Mouse (Mus musculus) liver, embryonic 16.5 days (tissue): ENCODE data around the gene Myl3. TPM values are rescaled to one million over a fixed set of nuclear protein-coding genes. Genes with fewer than 3 reads are reported as not detected.

ENCODE experiments used
- ATAC-seq: fragments of 200-750 bp; cut with Nextera tagmentation; 2 replicates; pipeline ENCODE4 v1.8.0; 2017; ENCODE audit warnings: low read depth, mild to moderate bottlenecking, moderate number of reproducible peaks, moderate library complexity
- H3K27ac ChIP-seq: fragments of 300-500 bp; sonication (generic); 2 replicates; pipeline ENCODE4 v1.5.1; 2014; ENCODE audit warnings: mild to moderate bottlenecking, low read length
- H3K27me3 ChIP-seq: fragments of 300-500 bp; sonication (generic); 2 replicates; pipeline ENCODE4 v1.6.1; 2014; ENCODE audit warnings: low read depth, low read length, mixed read lengths; ENCODE audit not compliant: control insufficient read depth, insufficient read depth
- H3K36me3 ChIP-seq: fragments of 300-500 bp; sonication (generic); 2 replicates; pipeline ENCODE4 v1.6.1; 2014; ENCODE audit warnings: mild to moderate bottlenecking; ENCODE audit not compliant: control insufficient read depth, insufficient read depth
- H3K4me1 ChIP-seq: fragments of 300-500 bp; sonication (generic); 2 replicates; pipeline ENCODE4 v1.6.1; 2014; ENCODE audit warnings: low read depth, low read length, mixed read lengths; ENCODE audit not compliant: control insufficient read depth
- H3K4me2 ChIP-seq: fragments of 300-500 bp; sonication (generic); 2 replicates; pipeline ENCODE4 v1.6.1; 2014; ENCODE audit warnings: low read depth, low read length, mixed read lengths
- H3K4me3 ChIP-seq: fragments of 300-500 bp; sonication (generic); 2 replicates; pipeline ENCODE4 v1.5.1; 2014; ENCODE audit warnings: low read depth, mild to moderate bottlenecking, low read length
- H3K9ac ChIP-seq: fragments of 300-500 bp; sonication (generic); 2 replicates; pipeline ENCODE4 v1.6.1; 2014; ENCODE audit warnings: low read depth, low read length
- H3K9me3 ChIP-seq: fragments of 300-500 bp; sonication (generic); replicated peaks from 2 replicates; pipeline ENCODE4 v1.6.1; 2016; ENCODE audit warnings: low read length; ENCODE audit not compliant: control insufficient read depth
- WGBS: fragments of 180-500 bp; shearing (Covaris S2); extraction: QIAGEN DNeasy Blood & Tissue Kit; methylation state at CpG from one replicate; pipeline ENCODE4 v1.1.7; 2014; ENCODE audit not compliant: insufficient replicate concordance; 5-methylcytosine and 5-hydroxymethylcytosine counted together
- polyA plus RNA-seq: library from polyadenylated mRNA; unstranded; fragments of >200 nt; fragmentation: Nextera tagmentation; extraction: Ambion mirVana; gene quantifications from 2 replicates; pipeline ENCODE4 v1.2.1, GENCODE M21; 2015

Gene Myl3
- polyA plus RNA-seq, 1 experiment from 2014 or later, result 1.9 TPM

DNA sequence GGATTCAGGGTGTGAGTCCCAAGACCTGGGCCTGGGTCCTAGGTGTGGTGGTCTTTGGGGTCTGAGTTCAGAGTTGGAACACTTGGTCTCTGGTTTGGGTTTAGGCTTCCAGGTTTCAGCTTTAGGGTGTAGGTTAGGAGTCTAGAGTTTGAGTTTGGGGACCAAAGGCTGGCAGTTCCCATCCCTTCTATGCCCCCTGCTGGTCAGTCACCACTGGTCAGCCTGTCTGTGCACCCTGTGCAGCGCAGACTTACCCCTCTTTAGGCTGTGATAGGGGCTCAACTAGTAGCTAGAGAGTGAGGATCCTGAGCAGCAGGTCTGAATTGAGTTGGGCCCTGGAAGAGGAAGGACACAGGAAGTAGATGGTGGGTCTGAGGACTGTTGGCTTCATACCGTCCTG lies 17.6 kb downstream of the Myl3 start:
- Histone ChIP-seq H3K36me3 (no peaks in the 10 kb centered on the region), H3K4me1 (no peaks in the 10 kb centered on the region), H3K4me2 (no peak overlapping the region), H3K27me3 (no peaks in the 10 kb centered on the region), H3K9me3 (no peaks in the 10 kb centered on the region), H3K9ac (no peak overlapping the region), H3K27ac (no peak overlapping the region), H3K4me3 (no peak overlapping the region)
- 40% methylated on average over 2 of the region's 2 CpGs for WGBS
- ATAC-seq, result peak; percentile 41; the same call in 1 of the 2 replicates

DNA sequence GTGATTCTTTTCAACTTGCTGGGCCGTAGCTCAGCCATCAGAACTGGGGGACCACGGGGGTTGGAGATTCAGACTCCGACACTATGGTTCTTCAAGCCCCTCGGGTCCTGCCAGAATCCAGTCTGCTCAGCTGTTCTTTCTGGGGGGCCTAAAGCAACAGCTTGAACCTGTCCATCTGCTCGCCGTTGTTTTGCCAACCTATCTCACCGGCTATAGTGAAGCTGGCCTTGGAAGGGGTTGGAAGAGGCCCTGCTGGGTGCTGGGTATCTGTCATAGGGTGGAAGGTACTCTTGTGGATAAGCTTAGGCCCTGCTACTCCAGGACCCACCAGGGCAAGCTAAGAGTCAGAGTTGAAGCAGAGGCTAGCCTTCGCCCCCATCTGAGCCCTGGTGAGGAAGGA lies 19.2 kb downstream of the Myl3 start:
- Histone ChIP-seq H3K9me3 (no peaks in the 10 kb centered on the region), H3K4me2 (no peak overlapping the region), H3K27ac (no peak overlapping the region), H3K4me1 (no peaks in the 10 kb centered on the region), H3K27me3 (no peaks in the 10 kb centered on the region), H3K9ac (no peak overlapping the region), H3K36me3 (no peaks in the 10 kb centered on the region), H3K4me3 (no peak overlapping the region)
- ATAC-seq, result no peak
- 69% methylated on average over 8 of the region's 8 CpGs for WGBS

GRCm38 (mm10) chr9:110762763-110763162 lies 21.1 kb downstream of the Myl3 start:
- H3K9me3 ChIP-seq, result no peaks in the 10 kb centered on the region
- H3K4me2 ChIP-seq, result no peak overlapping the region
- H3K4me3 ChIP-seq, result no peak overlapping the region
- H3K4me1 ChIP-seq, result no peaks in the 10 kb centered on the region
- ATAC-seq, result no peak
- WGBS, result 68% methylated on average over 10 of the region's 10 CpGs
- no peak overlapping the region for H3K9ac ChIP-seq
- no peaks in the 10 kb centered on the region for H3K36me3 ChIP-seq
- H3K27me3 ChIP-seq, result no peaks in the 10 kb centered on the region
- no peak overlapping the region for H3K27ac ChIP-seq

DNA sequence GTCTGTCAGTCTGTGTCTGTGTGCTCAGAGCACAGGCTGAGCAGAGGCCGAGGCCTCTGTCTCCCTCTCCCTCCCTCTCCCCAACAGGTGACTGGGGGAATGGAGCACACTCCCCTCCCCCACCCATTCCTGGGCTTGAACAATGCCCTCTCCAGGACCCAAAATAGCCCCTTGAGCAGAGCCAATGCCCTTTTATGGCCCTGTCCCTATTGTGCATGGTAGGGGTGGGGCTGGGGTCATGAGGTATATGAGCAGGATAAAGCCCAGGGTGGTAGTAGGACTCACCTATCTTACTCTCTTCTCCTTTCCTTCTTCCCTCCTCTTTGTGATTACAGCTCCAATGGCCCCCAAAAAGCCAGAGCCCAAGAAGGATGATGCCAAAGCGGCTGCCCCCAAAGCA lies 21.7 kb downstream of the Myl3 start:
- Histone ChIP-seq H3K36me3 (no peaks in the 10 kb centered on the region), H3K9ac (no peak overlapping the region), H3K27me3 (no peaks in the 10 kb centered on the region), H3K9me3 (no peaks in the 10 kb centered on the region), H3K27ac (no peak overlapping the region), H3K4me2 (no peak overlapping the region), H3K4me3 (no peak overlapping the region), H3K4me1 (no peaks in the 10 kb centered on the region)
- no peak for ATAC-seq
- 64% methylated on average over 2 of the region's 2 CpGs for WGBS

DNA sequence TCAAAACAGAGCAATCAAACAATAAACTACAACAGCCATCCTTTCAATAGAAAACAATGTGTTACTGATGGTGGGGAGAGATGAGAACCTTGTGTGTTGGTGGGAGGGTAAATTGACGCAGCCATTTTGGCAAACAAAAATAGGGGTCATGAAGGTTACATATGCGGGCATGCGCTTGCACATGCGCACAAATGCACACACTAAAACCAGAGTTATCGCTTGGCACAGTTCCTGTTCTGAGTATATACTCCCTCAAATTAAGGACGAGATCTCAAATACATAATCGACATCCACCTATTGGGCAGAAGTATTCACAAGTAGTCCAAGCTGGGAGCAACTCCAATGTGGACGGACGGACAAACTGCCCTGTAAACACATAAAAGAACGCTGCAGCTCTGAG lies 30.7 kb downstream of the Myl3 start:
- Histone ChIP-seq H3K9me3 (no peaks in the 10 kb centered on the region), H3K9ac (no peak overlapping the region), H3K36me3 (no peaks in the 10 kb centered on the region), H3K4me1 (no peaks in the 10 kb centered on the region), H3K4me2 (no peak overlapping the region), H3K27ac (no peak overlapping the region), H3K4me3 (no peak overlapping the region), H3K27me3 (no peaks in the 10 kb centered on the region)
- no peak for ATAC-seq
- 74% methylated on average over 10 of the region's 10 CpGs for WGBS

GRCm38 (mm10) chr9:110774403-110775268 lies 33.0 kb downstream of the Myl3 start:
- H3K4me1 ChIP-seq, result no peaks in the 10 kb centered on the region
- no peak overlapping the region for H3K4me3 ChIP-seq
- no peaks in the 10 kb centered on the region for H3K36me3 ChIP-seq
- H3K27ac ChIP-seq, result no peak overlapping the region
- H3K4me2 ChIP-seq, result no peak overlapping the region
- no peaks in the 10 kb centered on the region for H3K9me3 ChIP-seq
- no peak for ATAC-seq
- H3K27me3 ChIP-seq, result 0 out of 2 replicates have a peak, but pooled peaks cover 1% of the 10 kb centered on the region
- 67% methylated on average over 15 of the region's 15 CpGs for WGBS
- no peak overlapping the region for H3K9ac ChIP-seq

- no peaks in the 10 kb centered on the region for H3K4me1 ChIP-seq
- H3K27ac ChIP-seq, result no peak overlapping the region
- no peak for ATAC-seq
- H3K9ac ChIP-seq, result no peak overlapping the region
- 0 out of 2 replicates have a peak, but pooled peaks cover 4% of the 10 kb centered on the region for H3K27me3 ChIP-seq
- 69% methylated on average over 10 of the region's 10 CpGs for WGBS
- H3K4me2 ChIP-seq, result no peak overlapping the region
- no peaks in the 10 kb centered on the region for H3K9me3 ChIP-seq
- no peaks in the 10 kb centered on the region for H3K36me3 ChIP-seq
- no peak overlapping the region for H3K4me3 ChIP-seq
Measured at GRCm38 (mm10) chr9:110775269-110776022, 33.8 kb downstream of the Myl3 start.

- Histone ChIP-seq H3K4me1 (no peaks in the 10 kb centered on the region), H3K36me3 (no peaks in the 10 kb centered on the region), H3K9ac (no peak overlapping the region), H3K9me3 (no peaks in the 10 kb centered on the region), H3K4me3 (no peak overlapping the region), H3K27me3 (peaks cover 11% of the 10 kb centered on the region; the same call in 1 of the 2 replicates), H3K4me2 (no peak overlapping the region), H3K27ac (no peak overlapping the region)
- WGBS, result 72% methylated on average over 1 of the region's 1 CpGs
- ATAC-seq, result no peak
Measured at GRCm38 (mm10) chr9:110778100-110778499, 36.4 kb downstream of the Myl3 start.

DNA sequence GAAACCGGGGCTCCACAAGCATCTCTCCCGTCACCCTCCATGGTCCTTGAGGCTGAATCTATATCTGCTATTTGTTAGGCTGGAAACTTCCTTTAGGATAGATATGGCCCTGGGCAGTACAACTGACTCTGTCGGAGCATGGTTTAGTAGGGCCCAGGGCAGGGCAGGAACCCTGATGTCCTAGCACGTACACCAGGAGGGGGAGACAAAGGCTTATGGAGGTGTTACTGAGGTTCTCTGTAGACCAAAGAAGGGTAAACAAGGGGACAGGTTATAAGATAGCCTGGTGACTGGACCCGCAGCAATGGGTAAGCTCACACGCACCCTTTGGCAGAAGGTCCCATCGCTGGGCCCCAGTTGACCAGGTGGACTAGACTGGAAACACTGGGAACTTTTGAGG lies 36.9 kb downstream of the Myl3 start:
- peaks cover 11% of the 10 kb centered on the region; the same call in 1 of the 2 replicates for H3K27me3 ChIP-seq
- H3K27ac ChIP-seq, result no peak overlapping the region
- H3K9me3 ChIP-seq, result no peaks in the 10 kb centered on the region
- WGBS, result 61% methylated on average over 7 of the region's 7 CpGs
- H3K4me2 ChIP-seq, result no peak overlapping the region
- no peak overlapping the region for H3K4me3 ChIP-seq
- H3K36me3 ChIP-seq, result no peaks in the 10 kb centered on the region
- H3K4me1 ChIP-seq, result no peaks in the 10 kb centered on the region
- ATAC-seq, result no peak
- H3K9ac ChIP-seq, result no peak overlapping the region
